Mouse (Mus musculus) stomach, postnatal 0 days (tissue): ENCODE measurements around the gene BC052040.

Source experiments
- CTCF ChIP-seq: IDR thresholded peaks from 2 replicates; pipeline ENCODE4 v1.5.1; 2016; ENCODE audit warnings: antibody characterized with exemption, low read depth, mild to moderate bottlenecking, moderate library complexity
- EP300 ChIP-seq: optimal IDR thresholded peaks from 2 replicates; pipeline ENCODE3; 2016; ENCODE audit warnings: antibody characterized with exemption

DNA sequence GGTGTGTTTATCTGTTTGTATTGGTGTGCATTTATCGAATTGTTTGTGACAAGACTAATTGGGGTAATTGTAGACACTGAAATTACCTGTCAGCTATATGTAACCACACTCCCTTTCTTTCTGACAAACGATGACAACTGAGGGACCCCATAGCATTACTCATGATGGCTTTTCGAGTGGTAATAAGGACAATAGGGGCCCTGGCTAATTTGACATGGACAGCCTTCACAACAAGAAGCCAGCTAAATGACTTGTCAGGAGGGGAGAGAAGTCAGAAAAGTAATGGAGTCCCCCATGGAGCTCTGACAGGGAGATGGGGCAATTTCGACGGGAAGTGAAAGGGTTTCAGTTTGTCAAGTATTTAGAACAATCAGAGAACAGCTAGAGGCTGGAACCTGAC, 145.3 kb downstream of the BC052040 start:
- TF ChIP-seq CTCF = no peak
- TF ChIP-seq EP300 = no peak
